Mouse (Mus musculus) megakaryocyte, adult 5-6 weeks (primary cell): ENCODE data around the gene Slc12a7. TPM values are rescaled to one million over a fixed set of nuclear protein-coding genes. Genes with fewer than 3 reads are reported as not detected.

Source experiments
- ATAC-seq: 2 replicates; pipeline ENCODE4 v1.8.0; 2016; ENCODE audit warnings: mild to moderate bottlenecking, inconsistent platforms; ENCODE audit not compliant: poor library complexity, severe bottlenecking
- total RNA-seq, 2 experiments: library from RNA; stranded (forward) in 1 of 2; stranded (reverse) in 1 of 2; fragments of 153-499, 151-499 nt in 1 of 2; fragments of 221-1000, 200-1000 nt in 1 of 2; gene quantifications; 2 replicates each; pipeline versions ENCODE4 v1.2.3 to v1.2.4; 2015 to 2017

Gene Slc12a7
- total RNA-seq, 2 experiments from 2014 or later: 4.3 to 8.3 TPM

- no peak for ATAC-seq
These were observed 72.0 kb downstream of the Slc12a7 start for GRCm38 (mm10) chr13:73804914-73805313.

- ATAC-seq: no peak
These were observed 80.0 kb downstream of the Slc12a7 start for GRCm38 (mm10) chr13:73812936-73813335.

GRCm38 (mm10) chr13:73814181-73814580 is 81.3 kb downstream of the Slc12a7 start:
- no peak for ATAC-seq

GRCm38 (mm10) chr13:73816338-73816737 is 83.4 kb downstream of the Slc12a7 start:
- ATAC-seq: no peak

- ATAC-seq: no peak
These were observed 86.0 kb downstream of the Slc12a7 start for GRCm38 (mm10) chr13:73818921-73819320.

GRCm38 (mm10) chr13:73821251-73821650 is 88.4 kb downstream of the Slc12a7 start:
- ATAC-seq: no peak

GRCm38 (mm10) chr13:73822187-73822800 is 89.4 kb downstream of the Slc12a7 start:
- peak; percentile 72 for ATAC-seq

GRCm38 (mm10) chr13:73823711-73824110 is 90.8 kb downstream of the Slc12a7 start:
- ATAC-seq: no peak

GRCm38 (mm10) chr13:73827243-73827642 is 94.3 kb downstream of the Slc12a7 start:
- ATAC-seq: no peak

- peak; percentile 43; the same call in 1 of the 2 replicates for ATAC-seq
These were observed 98.6 kb downstream of the Slc12a7 start for GRCm38 (mm10) chr13:73831486-73831885.

- no peak for ATAC-seq
These were observed 100.9 kb downstream of the Slc12a7 start for GRCm38 (mm10) chr13:73833809-73834208.

GRCm38 (mm10) chr13:73835791-73836190 is 102.9 kb downstream of the Slc12a7 start:
- no peak for ATAC-seq

GRCm38 (mm10) chr13:73836491-73836890 is 103.6 kb downstream of the Slc12a7 start:
- ATAC-seq: no peak

GRCm38 (mm10) chr13:73837708-73838107 is 104.8 kb downstream of the Slc12a7 start:
- no peak for ATAC-seq

- ATAC-seq: no peak
These were observed 106.2 kb downstream of the Slc12a7 start for GRCm38 (mm10) chr13:73839137-73839548.

GRCm38 (mm10) chr13:73839740-73840139 is 106.8 kb downstream of the Slc12a7 start:
- ATAC-seq: no peak

- ATAC-seq: no peak
These were observed 109.8 kb downstream of the Slc12a7 start for GRCm38 (mm10) chr13:73842696-73843095.

- no peak for ATAC-seq
These were observed 113.9 kb downstream of the Slc12a7 start for GRCm38 (mm10) chr13:73846589-73847464.

- peak; percentile 74 for ATAC-seq
These were observed 114.6 kb downstream of the Slc12a7 start, which contains the start of gene Nkd2 for GRCm38 (mm10) chr13:73847465-73847836. Gene Nkd2, minus strand, starts transcription at chr13:73847631.
